Mouse (Mus musculus) mouse trophoblast stem cell (cell line): ENCODE data around the gene Tgfbr2.

Source experiments
- in situ Hi-C, 2 experiments: fragments of 300-500 bp; cut with MseI, MboI; formaldehyde crosslinking; loops; 2 replicates in 1 of 2; 3 replicates in 1 of 2; pipeline ENCODE4 v1.15.1; 2025

Gene Tgfbr2

GRCm38 (mm10) chr9:116114339-116114738 is 60.8 kb downstream of the Tgfbr2 start:
- in situ Hi-C loops, result no loop called here

- in situ Hi-C loops, result no loop called here
Measured at GRCm38 (mm10) chr9:116111149-116111970, 63.8 kb downstream of the Tgfbr2 start.

- in situ Hi-C loops, result no loop called here
Measured at GRCm38 (mm10) chr9:116108729-116109128, 66.4 kb downstream of the Tgfbr2 start.

- in situ Hi-C loops, result no loop called here
Measured at GRCm38 (mm10) chr9:116104770-116105169, 70.4 kb downstream of the Tgfbr2 start.

GRCm38 (mm10) chr9:116101842-116102241 is 73.3 kb downstream of the Tgfbr2 start:
- in situ Hi-C loops, result no loop called here

GRCm38 (mm10) chr9:116100015-116100414 is 75.1 kb downstream of the Tgfbr2 start:
- in situ Hi-C loops, result no loop called here

- in situ Hi-C loops, result no loop called here
Measured at GRCm38 (mm10) chr9:116099596-116099993, 75.6 kb downstream of the Tgfbr2 start.

GRCm38 (mm10) chr9:116098724-116099595 is 76.2 kb downstream of the Tgfbr2 start:
- in situ Hi-C loops, result no loop called here

GRCm38 (mm10) chr9:116091921-116092320 is 83.2 kb downstream of the Tgfbr2 start:
- in situ Hi-C loops, result no loop called here

GRCm38 (mm10) chr9:116091101-116091841 is 83.9 kb downstream of the Tgfbr2 start:
- in situ Hi-C loops, result no loop called here

GRCm38 (mm10) chr9:116090296-116090695 is 84.9 kb downstream of the Tgfbr2 start:
- in situ Hi-C loops, result no loop called here

- in situ Hi-C loops, result no loop called here
Measured at GRCm38 (mm10) chr9:116088912-116089311, 86.2 kb downstream of the Tgfbr2 start.

- in situ Hi-C loops, result no loop called here
Measured at GRCm38 (mm10) chr9:116087880-116088279, 87.3 kb downstream of the Tgfbr2 start.

- in situ Hi-C loops, result no loop called here
Measured at GRCm38 (mm10) chr9:116087263-116087662, 87.9 kb downstream of the Tgfbr2 start.

GRCm38 (mm10) chr9:116085999-116086398 is 89.2 kb downstream of the Tgfbr2 start:
- in situ Hi-C loops, result no loop called here

GRCm38 (mm10) chr9:116084324-116084931 is 90.7 kb downstream of the Tgfbr2 start:
- in situ Hi-C loops, result no loop called here

GRCm38 (mm10) chr9:116083726-116084323 is 91.3 kb downstream of the Tgfbr2 start:
- in situ Hi-C loops, result no loop called here

- in situ Hi-C loops, result no loop called here
Measured at GRCm38 (mm10) chr9:116083300-116083699, 91.9 kb downstream of the Tgfbr2 start.

GRCm38 (mm10) chr9:116081781-116082180 is 93.4 kb downstream of the Tgfbr2 start:
- in situ Hi-C loops, result no loop called here

- in situ Hi-C loops, result no loop called here
Measured at GRCm38 (mm10) chr9:116077419-116077818, 97.7 kb downstream of the Tgfbr2 start.

GRCm38 (mm10) chr9:116076946-116077345 is 98.2 kb downstream of the Tgfbr2 start:
- in situ Hi-C loops, result no loop called here
